Mouse (Mus musculus): Measurements from ENCODE around the gene Epn2.

DNA sequence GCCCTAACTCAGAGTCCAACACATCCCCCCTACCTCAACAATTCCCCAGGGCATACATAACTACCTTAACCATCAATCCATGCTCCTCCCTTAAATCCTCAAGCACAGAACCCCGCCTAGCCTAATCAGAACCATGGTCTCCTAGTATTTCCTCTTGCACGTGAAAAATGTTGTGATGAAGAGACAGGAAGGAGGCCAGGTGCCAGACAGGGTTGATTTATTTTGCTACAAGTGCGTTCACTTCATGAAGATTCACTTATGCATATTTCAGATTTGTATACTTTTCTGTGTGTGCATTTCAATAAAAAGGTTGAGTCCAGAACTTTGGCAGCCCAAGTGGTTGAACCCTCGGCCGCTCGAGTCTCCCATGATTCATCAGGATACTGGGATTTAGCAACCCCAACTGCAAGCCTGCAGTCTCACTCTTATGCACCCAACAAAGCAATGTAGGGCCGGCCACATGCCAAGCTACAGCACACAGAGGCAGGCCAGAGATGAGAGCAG is 443 bp upstream of the Epn2 start:
- TF ChIP-seq FLI1 (IDR thresholded peaks at IDR 0.05; ENCODE audit: low read length) (no peak), GATA1 (IDR thresholded peaks at IDR 0.05; ENCODE audit: borderline replicate concordance, low read length) (no peak)

Measured in megakaryocyte, embryonic 14.5 days (primary cell).